Mouse (Mus musculus) heart, postnatal 0 days (tissue): Measurements from ENCODE around the gene Gys1. TPM values are rescaled to one million over a fixed set of nuclear protein-coding genes. Genes with fewer than 3 reads are reported as not detected.
A peak's percentile ranks its signal among the peaks of the same experiment; 100 is the strongest.

Source experiments
- ATAC-seq: fragments of 200-750 bp; cut with Nextera tagmentation; 2 replicates; pipeline ENCODE4 v1.8.0; 2017; ENCODE audit warnings: low read depth, moderate number of reproducible peaks, moderate library complexity; ENCODE audit not compliant: insufficient read depth
- DNase-seq: peaks from one replicate; pipeline ENCODE4 v3.0.0-alpha.2; 2016; ENCODE audit warnings: low spot score
- H3K27ac ChIP-seq: fragments of 300-500 bp; sonication (generic); 2 replicates; pipeline ENCODE4 v1.5.1; 2014; ENCODE audit warnings: low read depth, mild to moderate bottlenecking
- H3K27me3 ChIP-seq: fragments of 300-500 bp; sonication (generic); 2 replicates; pipeline ENCODE4 v1.6.1; 2014; ENCODE audit warnings: low read length, mixed read lengths; ENCODE audit not compliant: control insufficient read depth, insufficient read depth
- H3K36me3 ChIP-seq: fragments of 300-500 bp; sonication (generic); replicated peaks from 2 replicates; pipeline ENCODE4 v1.6.1; 2014; ENCODE audit warnings: low read length, mixed read lengths; ENCODE audit not compliant: control insufficient read depth, insufficient read depth
- H3K4me1 ChIP-seq: fragments of 300-500 bp; sonication (generic); 2 replicates; pipeline ENCODE4 v1.6.1; 2014; ENCODE audit warnings: antibody characterized with exemption; ENCODE audit not compliant: control insufficient read depth, insufficient read depth
- H3K4me2 ChIP-seq: fragments of 300-500 bp; sonication (generic); 2 replicates; pipeline ENCODE4 v1.6.1; 2014; ENCODE audit warnings: low read depth, mild to moderate bottlenecking, low read length, moderate library complexity
- H3K4me3 ChIP-seq: fragments of 300-500 bp; sonication (generic); 2 replicates; pipeline ENCODE4 v1.5.1; 2014; ENCODE audit warnings: low read depth, low read length
- H3K9ac ChIP-seq: fragments of 300-500 bp; sonication (generic); replicated peaks from 2 replicates; pipeline ENCODE4 v1.6.1; 2014; ENCODE audit warnings: low read depth, low read length, mixed read lengths
- H3K9me3 ChIP-seq: fragments of 300-500 bp; sonication (generic); replicated peaks from 2 replicates; pipeline ENCODE4 v1.6.1; 2016; ENCODE audit warnings: low read length; ENCODE audit not compliant: control insufficient read depth
- CTCF ChIP-seq: IDR thresholded peaks from 2 replicates; pipeline ENCODE4 v1.5.1; 2016; ENCODE audit warnings: antibody characterized with exemption, control low read depth, low read depth
- EP300 ChIP-seq: IDR thresholded peaks from 2 replicates; pipeline ENCODE4 v1.6.1; 2016; ENCODE audit warnings: antibody characterized with exemption, low read depth
- WGBS: fragments of 180-500 bp; shearing (Covaris S2); extraction: QIAGEN DNeasy Blood & Tissue Kit; methylation state at CpG from one replicate; pipeline ENCODE4 v1.1.7; 2014; 5-methylcytosine and 5-hydroxymethylcytosine counted together
- polyA plus RNA-seq: library from polyadenylated mRNA; unstranded; fragments of >200 nt; fragmentation: Nextera tagmentation; extraction: Ambion mirVana; gene quantifications from 2 replicates; pipeline ENCODE4 v1.2.1, GENCODE M21; 2015
- total RNA-seq: library from RNA; depleted of rRNA; stranded (reverse); fragments of >200 nt; gene quantifications from 2 replicates; pipeline ENCODE4 v1.2.3, GENCODE M21; 2014; ENCODE audit warnings: low replicate concordance

Gene Gys1
- total and polyA plus RNA-seq, 2 experiments from 2014 or later = 70.4 to 123 TPM

DNA sequence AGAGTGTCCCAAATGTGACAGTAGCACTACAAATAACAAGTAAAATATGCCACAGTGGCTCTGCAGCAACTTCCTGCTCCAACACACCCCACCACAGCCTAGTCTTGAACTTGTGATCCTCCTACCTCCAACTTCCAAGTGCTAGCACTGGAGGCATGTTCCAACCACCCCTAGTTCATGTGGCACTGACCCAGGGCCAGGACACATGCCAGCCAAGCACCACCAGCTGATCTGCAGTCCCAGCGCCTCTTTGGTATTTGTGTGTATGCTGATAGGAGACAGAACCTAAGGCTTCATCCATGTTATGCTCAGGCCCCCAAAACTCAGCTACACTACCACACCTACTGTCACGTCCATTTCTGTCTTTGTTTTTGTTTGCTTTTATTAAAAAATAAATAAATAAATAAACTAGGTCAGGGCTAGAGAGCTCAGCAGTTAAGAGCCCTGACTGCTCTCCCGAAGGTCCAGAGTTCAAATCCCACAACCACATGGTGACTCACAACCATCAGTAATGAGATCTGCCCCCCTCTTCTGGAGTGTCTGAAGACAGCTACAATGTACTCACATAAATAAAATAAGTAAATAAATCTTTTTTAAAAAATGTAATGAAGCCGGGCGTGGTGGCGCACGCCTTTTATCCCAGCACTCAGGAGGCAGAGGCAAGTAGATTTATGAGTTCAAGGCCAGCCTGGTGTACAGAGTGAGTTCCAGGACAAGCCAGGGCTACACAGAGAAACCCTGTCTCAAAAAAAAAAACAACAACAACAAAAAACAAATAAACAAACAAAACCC, 29.5 kb downstream of the Gys1 start:
- ATAC-seq (no peak), DNase-seq (no peak)
- H3K27me3 ChIP-seq = no peaks in the 10 kb centered on the region
- H3K36me3 ChIP-seq = peaks cover 23% of the 10 kb centered on the region
- TF ChIP-seq EP300 (no peak), CTCF (no peak)
- no peaks in the 10 kb centered on the region for H3K9me3 ChIP-seq
- no peak overlapping the region for H3K4me2 ChIP-seq
- H3K4me3 ChIP-seq = no peak overlapping the region
- peaks cover 20% of the 10 kb centered on the region for H3K4me1 ChIP-seq
- H3K27ac ChIP-seq = no peak overlapping the region
- WGBS = 92% methylated on average over 7 of the region's 7 CpGs
- H3K9ac ChIP-seq = no peak overlapping the region

DNA sequence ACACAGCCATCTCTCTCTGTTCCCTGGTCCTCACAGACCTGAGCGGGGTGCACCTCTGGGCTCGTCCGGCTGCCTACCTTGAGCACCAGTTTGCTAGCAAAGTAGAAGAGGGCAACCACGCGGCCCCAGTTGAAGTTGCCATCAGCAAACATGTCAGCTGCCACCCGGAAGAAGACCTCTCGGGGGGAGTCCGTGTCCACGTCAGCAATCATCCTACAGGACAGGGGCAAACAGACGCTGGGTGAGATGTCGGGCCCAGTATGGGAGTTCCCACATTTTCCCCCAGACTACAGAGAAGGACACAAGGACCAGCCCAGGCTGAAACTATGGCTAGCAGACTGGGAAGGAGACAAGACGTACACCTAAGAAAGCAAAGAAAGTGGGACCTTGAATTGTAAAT, 30.5 kb downstream of the Gys1 start:
- Histone ChIP-seq H3K27ac (no peak overlapping the region), H3K27me3 (no peaks in the 10 kb centered on the region), H3K4me2 (no peak overlapping the region), H3K36me3 (peaks cover 23% of the 10 kb centered on the region), H3K9me3 (no peaks in the 10 kb centered on the region), H3K4me3 (no peak overlapping the region), H3K4me1 (peaks cover 20% of the 10 kb centered on the region), H3K9ac (no peak overlapping the region)
- 94% methylated on average over 12 of the region's 12 CpGs for WGBS
- no peak for ATAC-seq
- DNase-seq = no peak
- no peak for TF ChIP-seq EP300
- TF ChIP-seq CTCF = no peak

DNA sequence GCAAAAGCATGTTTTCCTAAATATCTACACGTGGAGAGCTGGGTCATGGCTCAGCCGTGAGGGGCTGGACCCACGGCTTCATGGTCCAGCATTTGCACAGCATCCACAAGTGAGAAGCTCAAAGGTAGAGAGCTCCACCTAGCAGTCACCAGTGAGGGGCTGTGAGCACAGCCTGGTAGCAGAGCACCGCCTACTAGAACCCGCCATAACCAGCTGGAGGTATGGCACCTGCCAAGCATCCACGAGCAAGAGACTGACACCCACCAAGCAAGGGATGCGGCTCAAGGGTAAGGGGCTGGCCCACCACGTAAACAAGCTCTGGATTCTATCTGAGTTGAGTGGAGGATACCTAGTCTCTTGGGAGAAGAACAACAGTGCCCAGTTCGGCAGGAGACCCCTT, 30.9 kb downstream of the Gys1 start:
- DNase-seq (no peak), ATAC-seq (no peak)
- H3K9me3 ChIP-seq = no peaks in the 10 kb centered on the region
- peaks cover 16% of the 10 kb centered on the region for H3K4me1 ChIP-seq
- H3K36me3 ChIP-seq = peaks cover 23% of the 10 kb centered on the region
- peak overlapping the region; percentile 87 for H3K4me3 ChIP-seq
- H3K27me3 ChIP-seq = no peaks in the 10 kb centered on the region
- H3K4me2 ChIP-seq = peak overlapping the region; percentile 90
- no peak overlapping the region for H3K9ac ChIP-seq
- no peak for TF ChIP-seq CTCF
- no peak for TF ChIP-seq EP300
- 77% methylated on average over 9 of the region's 9 CpGs for WGBS
- no peak overlapping the region for H3K27ac ChIP-seq

DNA sequence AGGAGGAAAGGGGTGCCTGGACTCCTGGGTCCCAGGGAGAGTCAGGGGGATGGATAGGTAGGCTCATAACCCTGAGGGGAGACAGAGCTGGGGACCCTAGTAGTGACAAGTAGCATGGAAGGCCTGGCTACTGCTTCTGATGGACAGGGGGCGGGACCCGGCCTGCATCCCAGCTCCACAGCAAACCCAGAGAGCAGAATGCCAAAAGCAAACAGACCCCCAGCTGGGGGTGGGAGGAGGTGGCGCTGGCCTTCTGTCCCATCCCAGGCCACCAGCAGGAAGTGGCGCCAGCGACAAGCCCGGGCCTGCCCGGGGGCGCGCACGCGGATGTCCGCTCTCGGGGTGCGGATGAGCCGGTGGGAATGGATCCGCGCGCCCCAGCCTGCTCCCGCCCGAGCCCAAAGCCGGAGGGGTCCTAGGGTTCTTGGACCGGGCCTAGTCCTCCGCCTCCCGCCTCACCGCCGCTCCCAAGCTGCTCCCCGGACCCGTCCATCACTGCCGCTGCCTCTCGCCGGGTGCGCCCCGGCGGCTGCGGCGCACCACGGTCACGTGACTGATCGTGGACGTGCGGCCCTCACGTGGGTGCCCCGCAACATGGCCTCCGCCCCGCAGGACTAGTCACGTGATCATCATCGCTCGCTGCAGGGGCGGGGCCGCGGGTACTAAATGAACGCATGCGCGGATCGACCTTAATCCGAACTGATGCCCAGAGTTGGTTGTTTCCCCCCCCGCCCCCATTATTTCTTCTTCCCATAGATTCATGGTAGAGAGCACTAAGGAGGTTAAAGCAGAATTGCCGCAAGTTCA, 31.8 kb downstream of the Gys1 start, which contains the start of gene Bax:
Gene Bax, minus strand, starts transcription at position 616 of the 807 bp plus-strand sequence.
- DNase-seq = peak; percentile 98
- no peaks in the 10 kb centered on the region for H3K27me3 ChIP-seq
- WGBS = under 1% methylated on average over 42 of the region's 58 CpGs
- peaks cover 23% of the 10 kb centered on the region for H3K36me3 ChIP-seq
- H3K27ac ChIP-seq = peak within 1 kb of the TSS; percentile 72
- peak within 1 kb of the TSS; percentile 75 for H3K9ac ChIP-seq
- H3K4me1 ChIP-seq = peaks cover 12% of the 10 kb centered on the region
- no peak for TF ChIP-seq EP300
- TF ChIP-seq CTCF = 0 out of 2 replicates have a peak, but pooled peaks have one; percentile 6
- H3K4me2 ChIP-seq = peak within 1 kb of the TSS; percentile 90
- peak; percentile 91 for ATAC-seq
- peak within 1 kb of the TSS; percentile 87 for H3K4me3 ChIP-seq
- no peaks in the 10 kb centered on the region for H3K9me3 ChIP-seq

DNA sequence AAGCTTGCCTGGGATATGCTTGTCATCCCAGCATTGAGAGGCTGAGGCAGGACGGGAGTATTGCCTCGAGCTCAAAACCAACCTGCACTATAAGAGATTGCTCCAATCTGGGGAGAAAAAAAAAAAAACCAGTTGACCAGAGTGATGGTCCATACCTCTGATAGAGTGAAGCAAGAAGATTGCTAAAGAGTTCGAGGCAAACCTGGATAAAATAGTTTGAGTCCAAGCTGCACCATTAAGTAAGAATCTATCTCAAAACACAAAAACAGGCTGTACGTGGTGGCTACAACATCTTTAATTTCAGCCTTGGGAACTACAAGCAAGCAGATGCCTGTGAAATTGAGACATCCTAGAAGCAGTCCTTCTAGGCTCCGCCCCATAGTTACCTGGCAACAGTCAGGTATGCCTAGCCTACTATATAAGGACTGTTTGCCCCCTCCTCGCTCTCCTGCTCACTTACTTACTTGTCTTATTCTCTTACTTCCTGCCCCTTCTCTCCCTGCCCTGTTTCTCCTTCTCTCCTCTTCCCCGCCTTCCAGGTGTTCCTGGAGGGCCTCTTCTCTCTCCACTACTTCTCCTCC, 32.5 kb downstream of the Gys1 start:
- 37% methylated on average over 7 of the region's 7 CpGs for WGBS
- Histone ChIP-seq H3K4me3 (peak overlapping the region; percentile 87), H3K9me3 (no peaks in the 10 kb centered on the region), H3K36me3 (peaks cover 23% of the 10 kb centered on the region), H3K27me3 (no peaks in the 10 kb centered on the region), H3K4me2 (peak overlapping the region; percentile 90), H3K9ac (no peak overlapping the region), H3K4me1 (peaks cover 12% of the 10 kb centered on the region), H3K27ac (no peak overlapping the region)
- ATAC-seq (peak; percentile 18), DNase-seq (no peak)
- TF ChIP-seq EP300 (no peak), CTCF (no peak)
